Mouse (Mus musculus) neural tube, embryonic 11.5 days (tissue): ENCODE results near the gene Slc6a14. TPM values are rescaled to one million over a fixed set of nuclear protein-coding genes. Genes with fewer than 3 reads are reported as not detected.

Source experiments
- ATAC-seq: fragments of 200-750 bp; cut with Nextera tagmentation; 2 replicates; pipeline ENCODE4 v1.8.0; 2017; ENCODE audit warnings: moderate number of reproducible peaks, mild to moderate bottlenecking, moderate TSS enrichment, moderate library complexity; ENCODE audit not compliant: insufficient read depth, low FRiP score, low TSS enrichment
- DNase-seq: peaks from one replicate; pipeline ENCODE4 v3.0.0-alpha.2; 2015; ENCODE audit warnings: low spot score
- H3K27ac ChIP-seq: fragments of 300-500 bp; sonication (generic); 2 replicates; pipeline ENCODE4 v1.5.1; 2014; ENCODE audit warnings: low read depth, mild to moderate bottlenecking, low read length
- H3K27me3 ChIP-seq: fragments of 300-500 bp; sonication (generic); 2 replicates; pipeline ENCODE4 v1.6.1; 2014; ENCODE audit warnings: mild to moderate bottlenecking, low read length, mixed read lengths; ENCODE audit not compliant: control insufficient read depth, insufficient read depth
- H3K36me3 ChIP-seq: fragments of 300-500 bp; sonication (generic); 2 replicates; pipeline ENCODE4 v1.6.1; 2014; ENCODE audit warnings: mild to moderate bottlenecking, low read length, moderate library complexity, mixed read lengths; ENCODE audit not compliant: control insufficient read depth, insufficient read depth
- H3K4me1 ChIP-seq: fragments of 300-500 bp; sonication (generic); 2 replicates; pipeline ENCODE4 v1.6.1; 2014; ENCODE audit warnings: low read length, mixed read lengths; ENCODE audit not compliant: control insufficient read depth, insufficient read depth
- H3K4me2 ChIP-seq: fragments of 300-500 bp; sonication (generic); 2 replicates; pipeline ENCODE4 v1.6.1; 2014; ENCODE audit warnings: low read depth, mild to moderate bottlenecking, moderate library complexity
- H3K4me3 ChIP-seq: fragments of 300-500 bp; sonication (generic); 2 replicates; pipeline ENCODE4 v1.5.1; 2014; ENCODE audit warnings: low read depth, low read length
- H3K9ac ChIP-seq: fragments of 300-500 bp; sonication (generic); 2 replicates; pipeline ENCODE4 v1.6.1; 2014; ENCODE audit warnings: mild to moderate bottlenecking, low read length
- H3K9me3 ChIP-seq: fragments of 300-500 bp; sonication (generic); 2 replicates; pipeline ENCODE4 v1.6.1; 2016; ENCODE audit warnings: low read length; ENCODE audit not compliant: control insufficient read depth
- WGBS: fragments of 180-500 bp; shearing (Covaris S2); extraction: QIAGEN DNeasy Blood & Tissue Kit; methylation state at CpG from one replicate; pipeline ENCODE4 v1.1.7; 2014; 5-methylcytosine and 5-hydroxymethylcytosine counted together
- polyA plus RNA-seq: library from polyadenylated mRNA; unstranded; fragments of >200 nt; fragmentation: Nextera tagmentation; extraction: Ambion mirVana; gene quantifications from 2 replicates; pipeline ENCODE4 v1.2.1, GENCODE M21; 2014

The Slc6a14 gene
- 0.17 TPM in 1 of 2 replicates, not detected in the other for polyA plus RNA-seq

- no peaks in the 10 kb centered on the region for H3K4me1 ChIP-seq
- ATAC-seq (no peak), DNase-seq (no peak)
- 74% methylated on average over 7 of the region's 7 CpGs for WGBS
- no peak within 1 kb of the TSS for H3K4me2 ChIP-seq
- no peak within 1 kb of the TSS for H3K4me3 ChIP-seq
- no peak within 1 kb of the TSS for H3K27ac ChIP-seq
- H3K9ac ChIP-seq: no peak within 1 kb of the TSS
- no peaks in the 10 kb centered on the region for H3K9me3 ChIP-seq
- H3K27me3 ChIP-seq: no peaks in the 10 kb centered on the region
- H3K36me3 ChIP-seq: no peaks in the 10 kb centered on the region
These were observed at the start of gene Slc6a14 for GRCm38 (mm10) chrX:21714829-21715228. Slc6a14 (plus strand) TSS chrX:21714896.

GRCm38 (mm10) chrX:21670896-21671295 lies 43.8 kb upstream of the Slc6a14 start:
- no peak overlapping the region for H3K9ac ChIP-seq
- WGBS: 25% methylated on average over 7 of the region's 7 CpGs
- H3K27me3 ChIP-seq: no peaks in the 10 kb centered on the region
- H3K9me3 ChIP-seq: no peaks in the 10 kb centered on the region
- DNase-seq (no peak), ATAC-seq (no peak)
- no peak overlapping the region for H3K4me2 ChIP-seq
- no peak overlapping the region for H3K4me3 ChIP-seq
- no peaks in the 10 kb centered on the region for H3K36me3 ChIP-seq
- H3K4me1 ChIP-seq: no peaks in the 10 kb centered on the region
- no peak overlapping the region for H3K27ac ChIP-seq

GRCm38 (mm10) chrX:21695220-21695619 lies 19.5 kb upstream of the Slc6a14 start:
- Histone ChIP-seq H3K27ac (no peak overlapping the region), H3K27me3 (no peaks in the 10 kb centered on the region), H3K4me3 (no peak overlapping the region), H3K36me3 (no peaks in the 10 kb centered on the region), H3K4me2 (no peak overlapping the region), H3K9me3 (no peaks in the 10 kb centered on the region), H3K9ac (no peak overlapping the region), H3K4me1 (no peaks in the 10 kb centered on the region)
- ATAC-seq (no peak), DNase-seq (no peak)
- WGBS: 80% methylated on average over 6 of the region's 6 CpGs

GRCm38 (mm10) chrX:21695687-21696086 lies 19.0 kb upstream of the Slc6a14 start:
- H3K4me1 ChIP-seq: no peaks in the 10 kb centered on the region
- no peak overlapping the region for H3K27ac ChIP-seq
- H3K9ac ChIP-seq: no peak overlapping the region
- DNase-seq: no peak
- H3K36me3 ChIP-seq: no peaks in the 10 kb centered on the region
- no peak overlapping the region for H3K4me3 ChIP-seq
- ATAC-seq: no peak
- 84% methylated on average over 3 of the region's 3 CpGs for WGBS
- no peaks in the 10 kb centered on the region for H3K9me3 ChIP-seq
- no peaks in the 10 kb centered on the region for H3K27me3 ChIP-seq
- no peak overlapping the region for H3K4me2 ChIP-seq

- no peak overlapping the region for H3K27ac ChIP-seq
- WGBS: 81% methylated on average over 4 of the region's 4 CpGs
- DNase-seq: no peak
- no peak for ATAC-seq
- H3K27me3 ChIP-seq: no peaks in the 10 kb centered on the region
- H3K4me2 ChIP-seq: no peak overlapping the region
- no peaks in the 10 kb centered on the region for H3K36me3 ChIP-seq
- no peaks in the 10 kb centered on the region for H3K9me3 ChIP-seq
- H3K4me3 ChIP-seq: no peak overlapping the region
- H3K9ac ChIP-seq: no peak overlapping the region
- no peaks in the 10 kb centered on the region for H3K4me1 ChIP-seq
These were observed 13.1 kb upstream of the Slc6a14 start for GRCm38 (mm10) chrX:21701646-21702045.

- Histone ChIP-seq H3K4me3 (no peak overlapping the region), H3K36me3 (no peaks in the 10 kb centered on the region), H3K27me3 (no peaks in the 10 kb centered on the region), H3K9ac (no peak overlapping the region), H3K9me3 (no peaks in the 10 kb centered on the region), H3K4me2 (no peak overlapping the region), H3K27ac (no peak overlapping the region), H3K4me1 (no peaks in the 10 kb centered on the region)
- WGBS: 86% methylated on average over 1 of the region's 1 CpGs
- DNase-seq: no peak
- no peak for ATAC-seq
These were observed 10.2 kb upstream of the Slc6a14 start for GRCm38 (mm10) chrX:21704470-21704869.

- no peaks in the 10 kb centered on the region for H3K9me3 ChIP-seq
- H3K4me1 ChIP-seq: no peaks in the 10 kb centered on the region
- WGBS: 66% methylated on average over 5 of the region's 5 CpGs
- ATAC-seq (no peak), DNase-seq (no peak)
- H3K36me3 ChIP-seq: no peaks in the 10 kb centered on the region
- H3K9ac ChIP-seq: no peak overlapping the region
- no peaks in the 10 kb centered on the region for H3K27me3 ChIP-seq
- H3K4me2 ChIP-seq: no peak overlapping the region
- no peak overlapping the region for H3K4me3 ChIP-seq
- H3K27ac ChIP-seq: no peak overlapping the region
These were observed 597 bp downstream of the Slc6a14 start for GRCm38 (mm10) chrX:21715293-21715692.

GRCm38 (mm10) chrX:21716885-21717284 lies 2.2 kb downstream of the Slc6a14 start:
- H3K36me3 ChIP-seq: no peaks in the 10 kb centered on the region
- 90% methylated on average over 2 of the region's 2 CpGs for WGBS
- no peak overlapping the region for H3K9ac ChIP-seq
- H3K4me2 ChIP-seq: no peak overlapping the region
- H3K27ac ChIP-seq: no peak overlapping the region
- H3K9me3 ChIP-seq: no peaks in the 10 kb centered on the region
- no peaks in the 10 kb centered on the region for H3K27me3 ChIP-seq
- DNase-seq: no peak
- no peaks in the 10 kb centered on the region for H3K4me1 ChIP-seq
- no peak for ATAC-seq
- no peak overlapping the region for H3K4me3 ChIP-seq

GRCm38 (mm10) chrX:21744997-21745396 lies 30.3 kb downstream of the Slc6a14 start, which contains the start of gene Gm28269:
Gm28269 (minus strand) TSS chrX:21745097.
- Histone ChIP-seq H3K4me3 (no peak within 1 kb of the TSS), H3K4me1 (no peaks in the 10 kb centered on the region), H3K4me2 (no peak within 1 kb of the TSS), H3K27me3 (no peaks in the 10 kb centered on the region), H3K27ac (no peak within 1 kb of the TSS), H3K9ac (no peak within 1 kb of the TSS), H3K36me3 (no peaks in the 10 kb centered on the region), H3K9me3 (no peaks in the 10 kb centered on the region)
- ATAC-seq (no peak), DNase-seq (no peak)
